Mouse (Mus musculus) activated CD4-positive, CD25-positive, alpha-beta regulatory T cell, adult 9 weeks (primary cell): ENCODE measurements around the gene Anapc15. TPM values are rescaled to one million over a fixed set of nuclear protein-coding genes. Genes with fewer than 3 reads are reported as not detected.

Source experiments
- polyA plus RNA-seq: library from polyadenylated mRNA; unstranded; fragments of 100-300 nt; shearing (Covaris generic); gene quantifications from one replicate; pipeline ENCODE4 v1.2.1, GENCODE M21; 2017

Anapc15 gene
- 46.1 TPM for polyA plus RNA-seq

GRCm38 (mm10) chr7:101863415-101863814 lies at the start of gene Anapc15:
TSS of gene Anapc15 (plus strand) at chr7:101863715.

GRCm38 (mm10) chr7:101817861-101818401 lies 45.6 kb upstream of the Anapc15 start, which contains the start of gene Phox2a:
TSS of gene Phox2a (plus strand) at chr7:101818313.

DNA sequence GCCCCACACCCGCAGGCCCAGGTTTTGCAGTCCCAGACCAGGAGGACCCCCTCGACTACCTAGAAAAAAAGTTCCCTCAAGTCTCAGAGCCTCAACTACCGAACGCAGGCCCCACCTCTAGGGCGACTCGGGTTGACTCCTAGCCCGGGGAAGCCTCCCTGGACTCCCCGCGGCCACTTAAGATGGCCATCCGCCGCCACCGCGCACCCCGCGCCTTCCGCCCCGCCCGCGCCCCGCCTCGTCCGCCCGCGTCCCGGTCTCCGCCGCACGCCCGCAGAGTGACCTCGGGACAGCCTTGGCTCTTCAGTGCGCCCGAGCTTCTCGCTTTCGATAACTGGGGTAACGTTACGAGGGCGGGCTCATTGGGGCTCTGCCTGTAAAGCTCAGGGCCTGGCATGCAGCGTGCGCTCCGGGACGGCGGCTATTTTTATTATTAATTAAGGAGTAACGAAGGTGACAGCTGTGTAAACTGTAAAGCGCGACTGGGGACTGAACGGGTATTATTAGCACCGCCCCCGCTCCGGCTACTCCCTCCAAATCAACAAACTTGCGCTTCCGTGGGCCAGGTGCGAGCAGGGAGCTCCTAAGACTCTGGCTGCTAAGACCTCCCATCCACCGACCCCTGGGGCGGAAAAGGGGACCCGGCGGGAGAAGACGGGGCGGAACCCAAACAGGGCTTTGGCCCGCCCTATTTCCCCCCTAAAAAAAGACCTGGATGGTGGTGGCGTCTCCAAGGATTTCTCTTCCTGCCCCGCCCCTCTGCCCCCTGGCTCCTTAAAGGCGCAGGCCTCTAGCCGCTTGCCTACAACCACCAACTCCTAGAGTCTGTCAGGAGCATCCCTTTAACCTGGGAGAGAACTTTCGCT lies 25.7 kb upstream of the Anapc15 start, which contains the start of gene Inppl1:
TSS of gene Inppl1 (minus strand) at position 624 of the 866 bp plus-strand sequence.

GRCm38 (mm10) chr7:101857094-101857493 lies 6.4 kb upstream of the Anapc15 start, which contains the start of gene Folr2:
TSS of gene Folr2 (minus strand) at chr7:101857194.

GRCm38 (mm10) chr7:101870629-101871028 lies 7.1 kb downstream of the Anapc15 start, which contains the start of gene Folr1:
TSS of gene Folr1 (minus strand) at chr7:101870788.

DNA sequence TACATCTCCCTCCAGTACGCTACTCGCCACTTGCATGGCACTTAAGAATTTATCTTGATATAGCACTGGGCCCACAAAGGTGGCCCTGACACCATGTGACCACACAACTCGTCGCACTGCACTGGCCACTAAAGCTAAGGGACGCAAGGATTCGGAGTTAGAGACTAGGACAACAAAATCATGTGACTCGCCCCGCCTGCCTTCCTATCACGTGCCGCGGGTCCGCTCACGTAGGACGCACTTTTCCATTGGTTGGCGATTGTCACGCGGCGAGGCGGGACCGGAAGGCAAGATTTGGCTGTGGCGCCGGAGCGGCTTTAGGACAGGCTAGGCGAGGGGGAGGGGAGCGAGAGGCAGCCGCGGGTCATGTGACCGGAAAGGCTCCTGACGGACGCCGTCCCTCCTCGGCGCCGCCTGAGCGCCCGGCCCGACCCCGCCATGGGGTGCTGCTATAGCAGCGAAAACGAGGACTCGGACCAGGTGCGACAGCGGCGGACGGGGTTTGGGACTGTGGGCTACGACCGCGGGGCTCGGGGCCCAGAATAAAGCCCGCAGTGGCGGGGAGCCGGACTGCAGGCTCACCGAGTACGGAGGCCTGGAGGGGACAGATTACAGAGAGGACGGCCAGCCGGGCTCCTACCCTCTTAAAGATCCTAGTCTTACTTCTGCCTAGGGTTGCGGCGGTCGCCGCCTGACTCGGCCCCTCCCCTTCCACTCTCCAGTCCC lies 42.2 kb downstream of the Anapc15 start, which contains the start of gene Lamtor1:
TSS of gene Lamtor1 (plus strand) at position 344 of the 726 bp plus-strand sequence.

DNA sequence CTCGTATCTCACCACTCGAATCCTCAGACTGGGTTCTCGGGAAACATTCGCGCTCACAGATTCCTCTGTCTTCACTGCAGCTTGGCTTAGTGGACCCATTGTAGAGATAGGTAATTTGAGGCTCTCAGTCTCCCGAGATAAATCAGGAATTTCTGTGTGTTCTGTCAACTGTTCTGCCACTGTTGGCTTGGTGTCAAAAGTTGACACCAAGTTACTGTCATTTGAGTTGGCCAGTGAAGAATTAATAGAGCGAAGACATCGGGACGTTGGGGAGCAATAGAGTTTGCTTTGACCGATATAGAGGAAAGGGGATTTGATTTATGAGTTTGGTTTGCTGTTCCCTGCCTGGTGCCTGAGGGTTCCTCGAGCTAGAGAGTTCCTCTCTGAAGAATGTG lies 42.8 kb downstream of the Anapc15 start, which contains the start of gene Tomt:
TSS of gene Tomt (minus strand) at position 73 of the 395 bp plus-strand sequence.

DNA sequence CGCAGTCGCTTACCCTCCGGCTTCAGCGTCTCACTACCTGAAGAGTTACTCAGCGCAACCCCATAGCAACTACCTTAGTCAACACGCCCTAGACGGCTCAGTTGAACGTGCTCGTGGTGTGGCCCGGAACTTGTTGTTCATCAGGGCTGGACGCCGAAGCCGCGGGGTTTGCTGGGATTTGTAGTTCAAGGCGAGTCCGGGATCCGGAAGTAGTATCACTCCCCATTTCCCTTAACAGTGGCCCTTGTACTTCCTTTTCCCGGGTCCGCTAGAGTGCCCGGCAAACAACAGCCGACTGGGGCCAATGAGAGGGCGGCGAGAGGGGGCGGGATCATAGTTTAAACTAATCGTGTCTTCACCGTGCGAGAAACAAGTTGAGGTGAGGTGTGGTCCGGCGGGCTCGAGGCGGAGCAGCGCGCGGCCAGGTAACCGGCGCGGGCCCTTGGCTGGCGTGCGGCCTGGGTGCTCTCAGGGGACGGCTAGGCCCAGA lies 70.3 kb downstream of the Anapc15 start, which contains the start of the genes Lrrc51 and Numa1:
TSS of gene Lrrc51 (minus strand) at position 145 of the 490 bp plus-strand sequence.
TSS of gene Numa1 (plus strand) at position 361 of the 490 bp plus-strand sequence.

Other genes starting within 250 kb of the Anapc15 start
- gene Clpb, start 200.1 kb upstream of the Anapc15 start, polyA plus RNA-seq, result 27.3 TPM
- not detected for gene Phox2a, start 45.4 kb upstream of the Anapc15 start, polyA plus RNA-seq
- 8.6 TPM for gene Inppl1, start 25.5 kb upstream of the Anapc15 start, polyA plus RNA-seq
- not detected for gene Folr2, start 6.5 kb upstream of the Anapc15 start, polyA plus RNA-seq
- not detected for gene Folr1, start 7.1 kb downstream of the Anapc15 start, polyA plus RNA-seq
- 149 TPM for gene Lamtor1, start 42.2 kb downstream of the Anapc15 start, polyA plus RNA-seq
- gene Tomt, start 42.6 kb downstream of the Anapc15 start, polyA plus RNA-seq, result 0.64 TPM
- 3.2 TPM for gene Lrrc51, start 70.2 kb downstream of the Anapc15 start, polyA plus RNA-seq
- 226 TPM for gene Numa1, start 70.4 kb downstream of the Anapc15 start, polyA plus RNA-seq
- gene Il18bp, start 155.0 kb downstream of the Anapc15 start, polyA plus RNA-seq, result 8.1 TPM
- gene Rnf121, start 201.8 kb downstream of the Anapc15 start, polyA plus RNA-seq, result 25.2 TPM
- 28.5 TPM for gene Xndc1, start 201.8 kb downstream of the Anapc15 start, polyA plus RNA-seq
- gene Xntrpc, start 202.0 kb downstream of the Anapc15 start, polyA plus RNA-seq, result 1.3 TPM
- not detected for gene Trpc2, start 219.4 kb downstream of the Anapc15 start, polyA plus RNA-seq
- gene Art1, start 238.0 kb downstream of the Anapc15 start, polyA plus RNA-seq, result not detected
- 0.77 TPM for gene Art5, start 245.8 kb downstream of the Anapc15 start, polyA plus RNA-seq